Mouse (Mus musculus) heart, embryonic 15.5 days (tissue): Measurements from ENCODE around the gene Pdpk1. TPM values are rescaled to one million over a fixed set of nuclear protein-coding genes. Genes with fewer than 3 reads are reported as not detected.
A peak's percentile ranks its signal among the peaks of the same experiment; 100 is the strongest.

Experiments used
- ATAC-seq: fragments of 200-750 bp; cut with Nextera tagmentation; replicated peaks from 2 replicates; pipeline ENCODE4 v1.8.0; 2017; ENCODE audit warnings: low read depth, moderate TSS enrichment; ENCODE audit not compliant: insufficient number of reproducible peaks, insufficient read depth, low FRiP score
- H3K27ac ChIP-seq: fragments of 300-500 bp; sonication (generic); 2 replicates; pipeline ENCODE4 v1.5.1; 2015; ENCODE audit warnings: mild to moderate bottlenecking, inconsistent platforms
- H3K27me3 ChIP-seq: fragments of 300-500 bp; sonication (generic); 2 replicates; pipeline ENCODE4 v1.6.1; 2015; ENCODE audit warnings: inconsistent platforms
- H3K36me3 ChIP-seq: fragments of 300-500 bp; sonication (generic); 2 replicates; pipeline ENCODE4 v1.6.1; 2015; ENCODE audit warnings: mild to moderate bottlenecking, inconsistent platforms
- H3K4me1 ChIP-seq: fragments of 300-500 bp; sonication (generic); replicated peaks from 2 replicates; pipeline ENCODE4 v1.6.1; 2015; ENCODE audit warnings: inconsistent platforms
- H3K4me2 ChIP-seq: fragments of 300-500 bp; sonication (generic); 2 replicates; pipeline ENCODE4 v1.6.1; 2015; ENCODE audit warnings: inconsistent platforms, mild to moderate bottlenecking, moderate library complexity
- H3K4me3 ChIP-seq: fragments of 300-500 bp; sonication (generic); 2 replicates; pipeline ENCODE4 v1.5.1; 2015; ENCODE audit warnings: mild to moderate bottlenecking, inconsistent platforms
- H3K9ac ChIP-seq: fragments of 300-500 bp; sonication (generic); 2 replicates; pipeline ENCODE4 v1.6.1; 2015; ENCODE audit warnings: mild to moderate bottlenecking, inconsistent platforms
- H3K9me3 ChIP-seq: fragments of 300-500 bp; sonication (generic); replicated peaks from 2 replicates; pipeline ENCODE4 v1.6.1; 2016; ENCODE audit warnings: inconsistent platforms
- WGBS: fragments of 180-500 bp; shearing (Covaris S2); methylation state at CpG from one replicate; pipeline ENCODE4 v1.1.7; 2015; ENCODE audit warnings: mixed read lengths; 5-methylcytosine and 5-hydroxymethylcytosine counted together
- polyA plus RNA-seq: library from polyadenylated mRNA; unstranded; fragments of >200 nt; fragmentation: Nextera tagmentation; extraction: Ambion mirVana; gene quantifications from 2 replicates; pipeline ENCODE4 v1.2.1, GENCODE M21; 2015

The Pdpk1 gene
- polyA plus RNA-seq, 1 experiment from 2014 or later, result 39.5 TPM

DNA sequence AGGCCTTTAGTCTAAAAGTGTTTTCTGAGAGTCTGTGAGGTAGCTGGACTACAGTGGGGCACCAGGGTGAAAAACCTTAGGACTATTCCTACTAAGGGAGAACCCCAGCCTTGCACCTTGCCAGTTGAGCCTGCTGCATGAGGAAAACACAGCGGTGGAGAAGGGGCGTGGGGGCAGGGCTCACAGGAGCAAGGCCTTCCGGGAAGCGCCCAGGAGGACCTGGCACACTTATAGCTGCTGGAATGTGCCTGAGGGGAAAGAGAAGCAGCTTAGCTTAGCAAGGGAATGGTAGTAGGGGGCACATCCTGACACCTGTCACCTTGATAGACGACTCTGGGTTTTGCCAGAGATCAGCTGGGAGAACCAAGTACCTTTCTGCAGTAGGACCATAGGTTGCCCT, 10.7 kb upstream of the Pdpk1 start:
- WGBS, result 73% methylated on average over 5 of the region's 5 CpGs
- Histone ChIP-seq H3K4me2 (no peak overlapping the region), H3K4me3 (no peak overlapping the region), H3K4me1 (peaks cover 18% of the 10 kb centered on the region), H3K27me3 (no peaks in the 10 kb centered on the region), H3K9ac (no peak overlapping the region), H3K36me3 (peaks cover 11% of the 10 kb centered on the region), H3K27ac (no peak overlapping the region), H3K9me3 (no peaks in the 10 kb centered on the region)
- no peak for ATAC-seq

DNA sequence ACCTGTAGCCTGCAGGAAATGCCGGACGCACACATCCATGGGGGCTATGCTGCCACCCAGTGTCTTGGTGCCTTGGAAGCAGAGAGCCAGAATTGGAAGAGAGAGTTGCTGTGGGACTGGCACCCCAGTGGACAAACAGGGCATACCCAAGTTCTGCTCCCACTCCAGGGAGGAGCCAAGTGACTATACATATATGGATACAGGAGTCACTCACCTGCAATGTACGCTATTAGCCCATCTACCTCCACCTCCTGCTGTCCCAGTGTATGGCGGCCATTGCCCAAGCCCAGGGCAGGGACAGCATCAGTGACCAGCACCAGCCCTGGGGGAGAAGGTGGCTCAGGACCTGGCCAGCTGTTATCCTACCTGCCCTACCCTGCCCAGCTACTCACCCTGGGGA, 6.8 kb upstream of the Pdpk1 start:
- Histone ChIP-seq H3K27ac (no peak overlapping the region), H3K27me3 (no peaks in the 10 kb centered on the region), H3K4me2 (no peak overlapping the region), H3K4me1 (peaks cover 7% of the 10 kb centered on the region), H3K36me3 (peaks cover 3% of the 10 kb centered on the region; the same call in 1 of the 2 replicates), H3K4me3 (no peak overlapping the region), H3K9ac (no peak overlapping the region), H3K9me3 (no peaks in the 10 kb centered on the region)
- WGBS, result 88% methylated on average over 4 of the region's 4 CpGs
- ATAC-seq, result no peak

GRCm38 (mm10) chr17:24157121-24157520, 6.4 kb upstream of the Pdpk1 start:
- ATAC-seq, result no peak
- Histone ChIP-seq H3K27ac (no peak overlapping the region), H3K9me3 (no peaks in the 10 kb centered on the region), H3K4me2 (no peak overlapping the region), H3K9ac (no peak overlapping the region), H3K36me3 (peaks cover 3% of the 10 kb centered on the region; the same call in 1 of the 2 replicates), H3K27me3 (no peaks in the 10 kb centered on the region), H3K4me1 (peaks cover 9% of the 10 kb centered on the region), H3K4me3 (no peak overlapping the region)
- WGBS, result 93% methylated on average over 6 of the region's 6 CpGs

- Histone ChIP-seq H3K27ac (no peak overlapping the region), H3K4me3 (no peak overlapping the region), H3K4me2 (no peak overlapping the region), H3K9me3 (no peaks in the 10 kb centered on the region), H3K27me3 (no peaks in the 10 kb centered on the region), H3K4me1 (peaks cover 10% of the 10 kb centered on the region), H3K9ac (no peak overlapping the region), H3K36me3 (peaks cover 3% of the 10 kb centered on the region; the same call in 1 of the 2 replicates)
- no peak for ATAC-seq
- WGBS, result 82% methylated on average over 3 of the region's 3 CpGs
These were observed 5.7 kb upstream of the Pdpk1 start for GRCm38 (mm10) chr17:24156394-24156793.

DNA sequence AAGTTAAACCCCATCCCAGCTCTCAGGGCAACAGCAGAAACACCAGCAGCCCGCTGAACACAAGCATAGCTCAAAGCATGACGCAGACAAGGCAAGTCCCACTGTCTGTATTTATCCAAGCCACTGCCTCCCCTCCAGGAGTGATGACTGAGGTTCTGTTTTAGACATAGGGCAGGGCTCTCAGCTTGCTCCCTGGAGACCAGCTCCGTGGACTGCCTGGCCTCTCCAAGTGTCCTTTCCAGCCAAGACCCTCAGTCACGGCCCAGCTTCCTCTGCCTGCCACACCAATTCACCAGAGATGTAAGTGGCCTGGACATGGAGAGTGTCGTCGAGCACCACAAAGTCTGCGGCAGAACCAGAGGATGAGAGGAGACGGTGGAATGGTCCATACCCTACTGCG, 5.0 kb upstream of the Pdpk1 start:
- ATAC-seq, result no peak
- Histone ChIP-seq H3K27ac (no peak overlapping the region), H3K4me3 (no peak overlapping the region), H3K4me2 (no peak overlapping the region), H3K36me3 (peaks cover 3% of the 10 kb centered on the region; the same call in 1 of the 2 replicates), H3K9ac (no peak overlapping the region), H3K27me3 (no peaks in the 10 kb centered on the region), H3K4me1 (peaks cover 10% of the 10 kb centered on the region), H3K9me3 (no peaks in the 10 kb centered on the region)
- WGBS, result 88% methylated on average over 9 of the region's 9 CpGs

DNA sequence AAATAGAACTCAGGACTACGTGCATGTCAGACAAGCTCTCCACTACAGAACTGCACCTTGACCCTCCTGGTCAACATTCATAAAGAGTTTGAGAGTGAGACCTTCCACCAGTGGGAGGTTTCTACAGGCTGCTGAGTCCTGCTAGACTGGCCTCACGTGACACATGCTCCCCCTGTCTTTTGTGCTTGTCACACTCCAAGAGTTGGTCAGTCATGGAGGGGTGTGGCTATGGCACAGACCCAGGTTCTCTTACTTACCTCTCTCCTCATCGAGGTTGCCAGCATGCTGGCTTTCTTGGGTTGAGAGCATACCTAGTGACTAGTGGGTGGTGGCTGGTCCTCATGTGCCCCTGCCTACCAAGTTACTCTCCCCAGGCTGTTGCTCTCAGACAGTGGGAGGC, 3.7 kb upstream of the Pdpk1 start:
- Histone ChIP-seq H3K27me3 (no peaks in the 10 kb centered on the region), H3K9ac (no peak overlapping the region), H3K4me1 (peaks cover 10% of the 10 kb centered on the region), H3K4me3 (no peak overlapping the region), H3K36me3 (peaks cover 3% of the 10 kb centered on the region; the same call in 1 of the 2 replicates), H3K27ac (no peak overlapping the region), H3K9me3 (no peaks in the 10 kb centered on the region), H3K4me2 (no peak overlapping the region)
- ATAC-seq, result no peak
- 60% methylated on average over 3 of the region's 3 CpGs for WGBS

DNA sequence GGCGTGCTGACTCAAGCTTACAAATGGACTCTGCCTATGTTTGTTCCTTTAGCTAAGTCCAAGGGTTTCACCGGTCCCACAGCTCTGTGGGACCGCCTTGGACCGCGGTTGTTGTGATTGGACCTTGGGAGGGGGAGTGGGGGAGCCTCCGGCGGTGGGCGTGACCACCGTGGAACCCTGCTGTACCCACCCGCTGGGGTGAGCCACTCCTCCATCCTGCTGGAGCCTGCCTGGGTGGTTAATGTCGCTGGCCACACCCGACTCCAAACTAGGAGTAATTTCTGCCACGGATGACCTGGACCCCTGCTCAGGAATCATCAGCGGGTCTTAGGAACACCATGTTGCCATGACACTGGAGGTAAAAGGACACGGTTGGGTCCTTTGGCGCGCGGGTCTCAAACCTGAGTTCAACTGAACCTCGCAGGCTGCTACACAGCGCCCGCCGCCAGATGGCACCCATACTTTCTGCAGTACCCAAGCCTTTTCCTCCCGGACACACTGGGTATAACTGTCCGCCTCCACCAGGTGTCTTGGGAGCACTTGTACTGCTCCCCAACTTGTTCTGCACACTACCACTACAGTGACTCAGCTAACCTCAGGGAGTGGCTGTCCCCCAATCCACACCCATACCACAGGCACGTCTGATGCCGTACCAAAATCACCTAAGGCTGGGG, 1.3 kb upstream of the Pdpk1 start:
- ATAC-seq, result peak; percentile 77
- Histone ChIP-seq H3K4me3 (peak overlapping the region; percentile 50), H3K4me1 (peaks cover 10% of the 10 kb centered on the region), H3K9me3 (no peaks in the 10 kb centered on the region), H3K27ac (no peak overlapping the region), H3K9ac (peak overlapping the region; percentile 45), H3K27me3 (no peaks in the 10 kb centered on the region), H3K4me2 (peak overlapping the region; percentile 86), H3K36me3 (0 out of 2 replicates have a peak, but pooled peaks cover 3% of the 10 kb centered on the region)
- 1% methylated on average over 26 of the region's 26 CpGs for WGBS

- Histone ChIP-seq H3K27me3 (no peaks in the 10 kb centered on the region), H3K4me1 (peaks cover 10% of the 10 kb centered on the region), H3K9ac (0 out of 2 replicates have a peak overlapping the region, but pooled peaks have one; percentile 45), H3K9me3 (no peaks in the 10 kb centered on the region), H3K27ac (no peak overlapping the region), H3K36me3 (0 out of 2 replicates have a peak, but pooled peaks cover 2% of the 10 kb centered on the region), H3K4me2 (peak overlapping the region; percentile 86), H3K4me3 (peak overlapping the region; percentile 50)
- 13% methylated on average over 7 of the region's 7 CpGs for WGBS
- ATAC-seq, result no peak
These were observed 658 bp upstream of the Pdpk1 start for GRCm38 (mm10) chr17:24151382-24151781.

GRCm38 (mm10) chr17:24149421-24149820, 1.3 kb downstream of the Pdpk1 start:
- WGBS, result 83% methylated on average over 7 of the region's 7 CpGs

GRCm38 (mm10) chr17:24142897-24143296, 7.8 kb downstream of the Pdpk1 start:
- 45% methylated on average over 2 of the region's 2 CpGs for WGBS
- Histone ChIP-seq H3K9me3 (no peaks in the 10 kb centered on the region), H3K4me1 (peaks cover 27% of the 10 kb centered on the region), H3K27me3 (no peaks in the 10 kb centered on the region), H3K4me2 (no peak overlapping the region), H3K36me3 (no peaks in the 10 kb centered on the region), H3K27ac (no peak overlapping the region), H3K9ac (no peak overlapping the region), H3K4me3 (no peak overlapping the region)
- no peak for ATAC-seq

More at GRCm38 (mm10) chr17:24149421-24149820, 1.3 kb downstream of the Pdpk1 start:
- ATAC-seq, result no peak
- Histone ChIP-seq H3K27ac (no peak overlapping the region), H3K9ac (no peak overlapping the region), H3K36me3 (no peaks in the 10 kb centered on the region), H3K4me1 (peaks cover 10% of the 10 kb centered on the region), H3K9me3 (no peaks in the 10 kb centered on the region), H3K4me2 (no peak overlapping the region), H3K4me3 (no peak overlapping the region), H3K27me3 (no peaks in the 10 kb centered on the region)

DNA sequence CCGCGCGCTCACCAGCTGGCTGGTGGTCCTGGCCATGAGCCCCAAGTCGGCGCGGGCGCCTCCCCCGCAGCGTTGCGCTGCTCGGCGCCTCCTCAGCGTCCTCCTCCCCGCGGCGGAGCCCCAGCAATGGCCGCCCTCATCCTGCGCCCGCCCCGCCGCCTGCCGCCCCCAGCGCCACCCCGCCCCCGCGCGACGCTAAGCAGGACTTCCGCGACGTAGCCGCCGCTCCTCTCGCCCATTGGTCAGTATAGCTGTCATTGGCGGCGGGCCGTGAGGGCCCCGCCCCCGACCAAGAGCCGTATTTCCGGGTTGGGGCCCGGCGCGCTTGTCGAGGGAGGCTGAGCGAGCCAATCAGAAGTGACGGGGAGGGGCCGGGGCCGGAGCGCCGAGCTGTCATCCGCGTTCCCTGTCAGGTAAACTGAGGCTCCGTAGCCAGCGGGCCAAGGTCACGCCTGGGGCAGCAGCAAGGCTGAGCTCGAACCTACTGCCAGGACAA, 9.3 kb downstream of the Pdpk1 start:
- H3K27me3 ChIP-seq, result no peaks in the 10 kb centered on the region
- ATAC-seq, result peak; percentile 96
- no peaks in the 10 kb centered on the region for H3K9me3 ChIP-seq
- H3K36me3 ChIP-seq, result no peaks in the 10 kb centered on the region
- peaks cover 39% of the 10 kb centered on the region for H3K4me1 ChIP-seq
- WGBS, result under 1% methylated on average over 48 of the region's 57 CpGs
- peak overlapping the region; percentile 86 for H3K4me2 ChIP-seq
- H3K27ac ChIP-seq, result peak overlapping the region; percentile 96
- peak overlapping the region; percentile 98 for H3K9ac ChIP-seq
- peak overlapping the region; percentile 98 for H3K4me3 ChIP-seq
